Mouse (Mus musculus): ENCODE measurements around the gene Slk.
"Not testable (repeated sequence)": the region's sequence is repeated elsewhere in the genome, so short reads cannot be mapped to it uniquely, and the experiment has no call there.

The Slk gene

DNA sequence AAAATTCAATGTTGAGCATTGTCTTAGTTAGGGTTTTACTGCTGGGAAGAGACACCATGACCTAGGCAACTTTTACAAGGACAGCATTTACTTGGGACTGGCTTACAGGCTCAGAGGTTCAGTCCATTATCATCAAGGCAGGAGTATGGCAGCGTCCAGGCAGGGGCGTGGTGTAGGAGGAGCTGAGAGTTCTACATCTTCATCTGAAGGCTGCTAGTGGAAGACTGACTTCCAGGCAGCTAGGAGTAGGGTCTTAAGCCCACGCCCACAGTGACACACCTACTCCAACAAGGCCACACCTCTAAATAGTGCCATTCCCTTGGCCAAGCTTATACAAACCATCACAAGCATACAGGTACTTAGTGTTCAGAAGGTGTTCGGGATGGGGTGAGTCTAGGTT, 7.5 kb upstream of the Slk start:
- not testable (repeated sequence) for DNase-seq

GRCm38 (mm10) chr19:47573718-47574117, 5.8 kb upstream of the Slk start:
- no peak for DNase-seq

GRCm38 (mm10) chr19:47578581-47579224, 775 bp upstream of the Slk start:
- DNase-seq: peak; percentile 27

GRCm38 (mm10) chr19:47579788-47580631, 532 bp downstream of the Slk start:
- DNase-seq: peak; percentile 49

- DNase-seq: no peak
Measured at GRCm38 (mm10) chr19:47585772-47586171, 6.3 kb downstream of the Slk start.

DNA sequence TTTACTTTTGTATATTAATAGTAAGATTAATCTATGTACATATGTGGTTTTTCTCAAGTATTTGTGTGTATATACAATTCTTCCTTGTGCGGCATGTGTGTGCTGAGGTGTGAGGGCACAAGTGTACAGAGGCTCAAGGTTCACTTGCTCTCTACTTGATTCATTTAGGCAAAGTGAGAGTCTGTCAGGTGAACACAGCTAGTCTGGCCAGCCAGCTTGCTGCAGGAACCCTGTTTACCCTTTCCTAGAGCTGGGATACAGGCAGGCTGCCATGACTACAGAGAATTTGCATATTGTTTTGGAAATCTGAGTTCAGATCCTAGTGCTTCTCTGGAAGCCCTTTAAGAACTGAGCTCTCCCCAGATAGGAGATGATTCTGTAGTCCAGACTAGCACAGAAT, 7.5 kb downstream of the Slk start:
- no peak for DNase-seq

DNA sequence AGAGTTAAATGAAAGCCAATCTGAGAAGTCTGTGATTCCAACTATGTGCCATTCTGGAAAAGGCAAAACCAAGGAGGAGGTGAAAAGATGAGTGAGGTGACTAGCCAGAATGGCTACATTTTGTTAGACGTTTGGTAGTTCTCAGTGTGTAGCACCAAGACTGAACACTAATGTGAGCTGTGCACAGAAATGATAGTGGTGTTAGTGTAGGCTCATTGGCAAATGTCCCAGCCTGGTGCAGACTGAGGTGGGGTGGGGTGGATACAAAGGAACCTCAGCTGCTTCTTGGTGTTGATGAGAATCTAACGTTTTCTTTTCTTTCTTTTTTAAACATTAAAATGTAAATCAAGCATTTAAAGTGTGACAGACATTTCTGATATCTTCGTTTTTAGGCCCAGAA, 29.0 kb downstream of the Slk start:
- DNase-seq: no peak

DNA sequence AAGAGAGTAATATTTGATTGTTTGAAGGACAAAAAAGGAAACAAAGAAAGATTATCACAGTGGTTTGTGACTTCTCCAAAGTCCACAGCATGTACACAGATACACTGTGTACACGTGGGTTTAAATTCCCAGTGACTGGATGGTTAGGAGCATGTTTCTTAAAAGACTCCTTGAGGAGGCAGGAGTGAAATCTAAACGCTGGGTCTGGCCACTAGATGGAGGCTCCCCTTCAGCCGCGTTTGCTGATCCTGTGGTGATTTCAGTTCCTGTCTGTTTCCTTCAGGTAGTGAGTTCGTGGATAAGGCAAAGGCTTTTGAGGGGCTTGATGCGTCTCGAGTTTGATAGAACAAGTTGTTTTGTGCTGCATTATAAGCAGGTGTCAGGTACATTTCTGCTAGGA, 34.0 kb downstream of the Slk start:
- DNase-seq: no peak

- no peak for DNase-seq
Measured at GRCm38 (mm10) chr19:47621478-47621877, 42.0 kb downstream of the Slk start.

DNA sequence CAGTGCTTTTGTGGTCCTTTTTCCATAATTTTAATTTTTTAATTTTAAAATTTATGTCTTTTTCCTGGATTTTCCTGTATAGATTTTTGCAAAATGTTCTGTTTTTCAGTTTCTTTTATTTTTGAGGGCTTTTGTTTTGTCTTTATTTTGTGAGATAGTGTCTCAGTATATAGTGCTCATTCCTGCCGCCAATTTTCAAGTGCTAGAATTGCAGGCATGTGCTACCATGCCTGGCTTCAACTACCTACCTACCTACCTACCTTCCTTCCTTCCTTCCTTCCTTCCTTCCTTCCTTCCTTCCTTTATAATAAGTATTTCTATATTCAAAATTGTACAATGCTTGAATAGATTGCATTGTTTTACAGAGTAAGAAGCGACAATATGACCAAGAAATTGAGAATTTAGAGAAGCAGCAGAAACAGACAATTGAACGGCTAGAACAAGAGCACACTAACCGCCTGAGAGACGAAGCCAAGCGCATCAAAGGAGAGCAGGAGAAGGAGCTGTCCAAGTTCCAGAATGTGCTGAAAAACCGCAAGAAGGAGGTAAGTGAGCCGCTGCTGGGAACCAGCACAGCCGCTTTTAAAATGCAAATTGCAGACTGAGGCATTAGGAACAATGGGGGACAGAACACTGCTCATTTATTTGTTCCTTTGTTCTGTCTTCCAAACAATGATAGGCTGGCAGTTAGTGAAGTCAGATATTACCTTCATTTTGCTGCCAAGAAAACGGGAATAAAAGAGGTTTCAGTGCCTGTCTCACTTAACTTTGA, 45.6 kb downstream of the Slk start:
- DNase-seq: no peak

- no peak for DNase-seq
Measured at GRCm38 (mm10) chr19:47627450-47627849, 48.0 kb downstream of the Slk start.

GRCm38 (mm10) chr19:47629068-47629467, 49.6 kb downstream of the Slk start:
- DNase-seq: no peak

- DNase-seq: no peak
Measured at GRCm38 (mm10) chr19:47630381-47630780, 50.9 kb downstream of the Slk start.

DNA sequence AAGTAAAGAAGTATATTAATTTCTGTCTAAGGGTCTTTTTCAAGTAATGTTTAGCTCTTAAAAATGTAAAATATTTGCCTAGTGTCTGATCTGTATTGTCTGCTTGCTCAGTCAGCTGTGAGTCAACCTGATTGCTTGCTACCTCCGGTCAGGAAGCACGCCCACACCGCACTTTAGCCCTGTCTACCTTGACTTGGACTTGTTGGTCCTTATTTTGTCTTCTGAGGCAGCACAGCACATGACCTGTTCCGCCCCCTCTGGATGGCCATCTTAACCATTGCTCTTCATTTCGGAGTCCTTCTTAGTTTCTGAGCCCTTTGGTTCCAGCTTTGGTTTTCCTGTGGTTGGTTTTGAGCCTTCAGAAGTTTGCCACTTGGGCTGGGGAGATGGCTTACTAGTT, 52.3 kb downstream of the Slk start:
- DNase-seq: no peak

DNA sequence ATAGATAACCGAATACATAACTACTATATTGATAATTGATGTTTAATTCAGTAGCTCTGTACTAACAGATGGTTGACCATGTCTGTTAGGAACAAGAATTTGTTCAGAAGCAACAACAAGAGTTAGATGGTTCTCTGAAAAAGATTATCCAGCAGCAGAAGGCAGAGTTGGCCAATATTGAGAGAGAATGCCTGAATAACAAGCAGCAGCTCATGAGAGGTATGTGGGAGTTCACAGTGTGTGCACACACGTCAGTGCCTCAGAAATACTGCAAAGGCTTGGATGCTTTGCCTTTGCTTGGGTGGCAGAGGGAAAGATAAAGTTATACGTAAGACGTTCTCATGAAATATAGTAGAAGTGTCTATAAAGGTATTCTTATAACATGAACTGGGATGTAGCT, 55.9 kb downstream of the Slk start:
- DNase-seq: no peak

DNA sequence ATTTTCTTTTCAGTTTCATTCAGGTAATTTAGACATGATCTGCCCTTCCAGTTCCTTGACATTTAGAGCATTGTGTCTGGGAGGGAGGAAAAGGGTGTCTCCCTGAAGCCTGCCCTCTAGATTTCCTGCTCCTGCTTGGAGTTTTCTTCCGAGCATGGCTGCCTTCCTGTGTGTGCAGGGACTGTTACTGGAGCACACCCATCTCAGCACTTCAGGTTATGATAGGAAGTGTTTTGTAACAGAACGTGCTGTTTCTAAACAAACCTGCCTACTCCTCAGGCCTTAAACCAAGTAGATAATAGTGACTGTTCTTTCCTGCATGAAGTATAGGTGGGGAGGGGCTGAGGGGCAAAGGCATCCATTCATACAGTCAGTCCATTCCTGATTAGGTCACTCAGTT, 64.4 kb downstream of the Slk start:
- DNase-seq: no peak

DNA sequence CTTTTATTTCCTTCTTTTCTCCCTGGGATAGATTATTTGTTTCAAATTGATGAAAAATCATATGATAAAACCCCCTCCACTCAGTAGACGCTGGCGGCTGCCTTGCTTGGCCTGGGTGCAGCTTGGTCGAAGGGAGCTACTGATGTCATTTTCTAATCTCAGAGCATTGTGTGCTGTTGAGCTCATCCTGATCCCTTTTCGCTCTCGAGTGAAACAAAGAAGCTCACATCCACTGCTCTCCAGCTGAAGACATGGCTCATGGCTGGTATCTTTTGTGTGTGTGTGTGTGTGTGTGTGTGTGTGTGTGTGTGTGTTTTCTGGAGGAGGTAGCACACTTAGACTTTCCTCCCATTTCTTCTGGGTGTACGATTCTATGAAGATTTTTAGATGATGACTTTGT, 66.1 kb downstream of the Slk start:
- no peak for DNase-seq

DNA sequence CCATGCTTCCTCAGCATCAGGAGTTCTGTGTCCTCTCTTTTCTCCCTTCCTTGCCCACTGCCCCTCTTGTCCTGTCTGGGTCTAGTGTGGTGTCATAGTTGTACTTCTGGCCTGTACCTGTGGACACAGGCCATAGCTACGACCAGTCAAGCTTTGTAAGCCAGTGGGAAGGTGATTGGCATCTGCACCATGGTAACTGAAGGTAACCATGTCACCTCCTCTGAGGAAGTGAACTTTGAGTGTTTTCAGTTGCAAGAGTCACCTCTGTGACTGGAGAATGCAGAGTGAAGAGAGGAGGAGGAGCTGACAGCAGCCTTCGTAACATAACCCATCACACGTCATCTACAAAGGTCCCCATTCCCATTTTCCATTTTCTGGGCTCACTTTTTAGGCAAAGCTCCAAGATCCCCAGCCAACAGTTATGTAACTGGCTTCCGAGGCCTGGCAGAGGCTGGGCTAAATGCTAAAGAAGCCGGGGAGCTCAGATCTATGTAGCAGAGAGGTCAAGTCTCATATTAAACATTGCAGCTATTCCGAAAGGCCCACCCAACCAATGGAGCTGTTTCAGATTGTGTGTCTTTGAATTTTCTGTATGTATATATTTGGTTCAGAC, 67.1 kb downstream of the Slk start:
- no peak for DNase-seq

GRCm38 (mm10) chr19:47649071-47649470, 69.6 kb downstream of the Slk start:
- no peak for DNase-seq

- no peak for DNase-seq
Measured at GRCm38 (mm10) chr19:47650366-47651159, 71.1 kb downstream of the Slk start.

- DNase-seq: no peak
Measured at GRCm38 (mm10) chr19:47651160-47651480, 71.6 kb downstream of the Slk start.

GRCm38 (mm10) chr19:47652255-47652654, 72.8 kb downstream of the Slk start:
- no peak for DNase-seq

DNA sequence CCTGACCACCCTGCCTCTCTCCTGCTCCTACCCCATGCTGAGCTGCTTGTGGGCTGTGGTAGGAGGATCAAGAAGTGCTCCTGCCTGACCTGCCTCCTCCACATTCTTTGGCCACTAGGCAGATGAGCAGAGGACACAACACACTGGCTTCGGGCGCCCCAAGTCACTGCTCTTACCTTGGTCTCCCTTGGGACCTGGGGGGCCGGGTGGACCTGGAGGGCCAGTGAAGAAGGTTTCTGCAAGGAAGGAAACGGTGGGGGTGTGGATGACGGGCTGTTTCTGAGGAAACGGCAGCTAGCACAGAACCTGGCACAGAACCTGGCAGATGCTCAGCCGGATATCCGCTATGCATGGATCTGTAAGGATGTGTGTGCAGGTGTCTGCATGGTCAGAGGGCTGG, 73.7 kb downstream of the Slk start:
- DNase-seq: peak; percentile 2

All from liver (tissue).